Mouse (Mus musculus): ENCODE results near the gene Mob3a. TPM values are rescaled to one million over a fixed set of nuclear protein-coding genes. Genes with fewer than 3 reads are reported as not detected.

Mob3a gene
- polyA plus RNA-seq, 1 experiment from 2014 or later: 60.3 TPM

DNA sequence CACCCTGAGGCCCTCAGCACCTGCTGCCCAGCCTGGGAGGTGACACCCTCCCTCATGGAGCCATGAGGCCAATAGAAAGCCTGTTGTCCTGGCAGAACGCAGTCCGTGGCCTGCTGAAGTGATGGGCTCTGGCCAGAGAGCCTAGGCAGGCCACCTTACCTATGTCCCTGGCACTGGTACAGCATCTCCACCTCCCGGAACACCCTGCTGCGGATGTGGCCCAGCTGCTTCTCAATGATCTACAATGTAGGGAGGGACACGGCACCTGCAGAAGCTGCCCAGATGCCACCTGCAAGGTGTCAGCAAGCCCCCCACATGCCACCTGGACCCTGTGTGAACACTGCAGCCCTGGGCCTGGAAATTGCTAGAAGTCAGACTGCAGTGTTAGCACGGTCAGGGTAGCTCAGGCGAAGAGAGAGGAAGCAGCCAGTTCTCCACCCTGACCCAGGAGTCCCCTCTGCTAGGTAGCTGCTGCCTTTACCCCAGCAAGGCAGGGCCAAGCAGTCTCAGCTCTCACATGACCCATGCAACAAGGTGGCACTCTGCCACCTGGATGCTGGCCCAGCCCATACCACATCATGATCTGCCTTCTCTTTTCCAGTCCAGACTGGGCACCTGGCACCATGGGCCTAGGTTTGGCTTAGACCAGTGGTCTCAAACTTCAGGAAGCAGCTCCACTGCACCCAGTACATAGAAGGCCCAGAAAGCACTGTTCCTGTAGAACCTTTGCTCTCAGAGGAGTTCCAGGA, 31.9 kb downstream of the Mob3a start:
- DNase-seq (ENCODE audit: low spot score): no peak
- Histone ChIP-seq H3K27me3 (ENCODE audit: control insufficient read depth, insufficient read depth, low read length) (no peaks in the 10 kb centered on the region), H3K9ac (ENCODE audit: low read length) (no peak overlapping the region), H3K27ac (ENCODE audit: low read depth, low read length) (no peak overlapping the region), H3K4me3 (ENCODE audit: low read depth, low read length) (no peak overlapping the region), H3K9me3 (ENCODE audit: control insufficient read depth, low read length) (no peaks in the 10 kb centered on the region), H3K36me3 (ENCODE audit: control insufficient read depth, insufficient read depth, low read length) (peaks cover 35% of the 10 kb centered on the region), H3K4me2 (ENCODE audit: low read depth) (no peak overlapping the region), H3K4me1 (ENCODE audit: control insufficient read depth, insufficient read depth, low read length) (peaks cover 13% of the 10 kb centered on the region)
- no peak for ATAC-seq (ENCODE audit: insufficient read depth, low FRiP score, low TSS enrichment)
- 93% methylated on average over 7 of the region's 7 CpGs for WGBS

DNA sequence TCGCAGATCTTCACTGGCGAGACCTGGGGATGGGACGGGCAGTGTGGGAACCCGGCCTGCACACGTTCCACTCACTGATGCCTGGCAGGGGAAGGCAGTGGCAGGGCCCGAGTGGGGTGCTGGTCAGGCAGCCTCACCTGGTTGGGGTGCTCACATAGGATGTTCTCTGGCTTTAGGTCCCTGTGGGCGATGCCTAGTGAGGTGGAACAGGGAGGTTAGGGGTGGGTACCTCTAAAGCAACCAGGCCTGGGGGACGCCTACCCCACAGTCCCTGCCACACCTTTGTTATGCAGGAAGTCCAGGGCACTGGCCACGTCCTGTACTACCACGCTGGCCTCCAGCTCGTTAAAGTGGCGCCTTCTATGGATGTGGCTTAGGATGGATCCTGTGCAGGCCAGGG, 32.8 kb downstream of the Mob3a start:
- Histone ChIP-seq H3K4me2 (ENCODE audit: low read depth) (no peak overlapping the region), H3K4me1 (ENCODE audit: control insufficient read depth, insufficient read depth, low read length) (peaks cover 9% of the 10 kb centered on the region; the same call in 1 of the 2 replicates), H3K27me3 (ENCODE audit: control insufficient read depth, insufficient read depth, low read length) (no peaks in the 10 kb centered on the region), H3K4me3 (ENCODE audit: low read depth, low read length) (no peak overlapping the region), H3K9ac (ENCODE audit: low read length) (no peak overlapping the region), H3K9me3 (ENCODE audit: control insufficient read depth, low read length) (no peaks in the 10 kb centered on the region), H3K27ac (ENCODE audit: low read depth, low read length) (no peak overlapping the region), H3K36me3 (ENCODE audit: control insufficient read depth, insufficient read depth, low read length) (peaks cover 35% of the 10 kb centered on the region)
- ATAC-seq (ENCODE audit: insufficient read depth, low FRiP score, low TSS enrichment): no peak
- no peak for DNase-seq (ENCODE audit: low spot score)
- WGBS: 89% methylated on average over 12 of the region's 12 CpGs

DNA sequence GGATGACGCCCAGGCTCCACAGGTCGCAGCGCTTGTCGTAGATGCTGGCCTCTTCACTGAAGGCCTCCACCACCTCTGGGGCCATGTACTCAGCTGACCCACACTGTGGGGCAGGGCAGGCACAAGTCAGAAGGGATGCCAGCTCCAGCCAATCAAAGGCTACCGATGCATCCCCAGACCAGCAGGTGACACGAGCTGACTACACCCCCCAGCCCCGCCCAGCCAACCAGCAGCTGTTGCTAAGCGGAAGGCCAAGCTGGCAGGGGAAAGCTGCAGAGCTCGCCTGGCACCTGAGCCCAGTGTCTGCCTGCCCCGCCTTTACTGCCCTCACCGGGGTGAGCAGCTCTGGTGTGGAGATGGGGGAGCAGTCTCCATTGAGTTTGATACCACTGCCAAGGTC, 33.2 kb downstream of the Mob3a start:
- no peak for DNase-seq (ENCODE audit: low spot score)
- Histone ChIP-seq H3K4me2 (ENCODE audit: low read depth) (no peak overlapping the region), H3K27me3 (ENCODE audit: control insufficient read depth, insufficient read depth, low read length) (no peaks in the 10 kb centered on the region), H3K9ac (ENCODE audit: low read length) (no peak overlapping the region), H3K36me3 (ENCODE audit: control insufficient read depth, insufficient read depth, low read length) (peaks cover 35% of the 10 kb centered on the region), H3K4me3 (ENCODE audit: low read depth, low read length) (no peak overlapping the region), H3K9me3 (ENCODE audit: control insufficient read depth, low read length) (no peaks in the 10 kb centered on the region), H3K4me1 (ENCODE audit: control insufficient read depth, insufficient read depth, low read length) (peaks cover 5% of the 10 kb centered on the region; the same call in 1 of the 2 replicates), H3K27ac (ENCODE audit: low read depth, low read length) (no peak overlapping the region)
- 88% methylated on average over 11 of the region's 11 CpGs for WGBS
- ATAC-seq (ENCODE audit: insufficient read depth, low FRiP score, low TSS enrichment): no peak

DNA sequence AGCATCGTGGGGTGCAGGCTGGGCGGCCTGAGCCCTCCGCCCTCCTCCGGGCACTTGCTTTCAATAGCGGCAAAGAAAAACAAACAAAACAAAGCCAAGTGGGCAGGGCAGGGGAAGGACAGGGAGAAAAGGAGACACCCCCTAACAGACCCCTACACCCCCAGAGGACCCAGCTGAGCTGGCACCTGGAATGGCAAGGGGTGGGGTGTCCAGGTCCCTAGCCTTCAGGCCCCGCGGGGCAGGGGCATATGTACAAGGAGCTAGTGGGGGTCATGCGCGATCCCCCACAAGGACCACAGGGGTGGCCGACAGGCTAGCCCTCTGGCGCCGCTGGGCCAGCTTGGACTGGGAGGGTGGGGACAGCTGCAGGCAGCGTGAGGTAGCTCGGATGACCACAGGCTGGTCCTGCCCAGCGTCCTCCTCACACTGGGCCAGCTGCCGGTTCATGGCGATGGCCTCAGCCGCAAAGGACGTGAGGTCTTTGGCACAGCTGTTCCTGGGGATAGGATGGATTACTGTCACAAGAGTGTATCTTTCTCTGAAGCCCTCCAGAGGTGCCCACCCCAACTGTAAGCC, 34.9 kb downstream of the Mob3a start:
- ATAC-seq (ENCODE audit: insufficient read depth, low FRiP score, low TSS enrichment) (no peak), DNase-seq (ENCODE audit: low spot score) (no peak)
- Histone ChIP-seq H3K4me2 (ENCODE audit: low read depth) (no peak overlapping the region), H3K4me3 (ENCODE audit: low read depth, low read length) (no peak overlapping the region), H3K9ac (ENCODE audit: low read length) (no peak overlapping the region), H3K9me3 (ENCODE audit: control insufficient read depth, low read length) (no peaks in the 10 kb centered on the region), H3K27me3 (ENCODE audit: control insufficient read depth, insufficient read depth, low read length) (no peaks in the 10 kb centered on the region), H3K4me1 (ENCODE audit: control insufficient read depth, insufficient read depth, low read length) (0 out of 2 replicates have a peak, but pooled peaks cover 4% of the 10 kb centered on the region), H3K36me3 (ENCODE audit: control insufficient read depth, insufficient read depth, low read length) (peaks cover 33% of the 10 kb centered on the region), H3K27ac (ENCODE audit: low read depth, low read length) (no peak overlapping the region)
- 86% methylated on average over 19 of the region's 19 CpGs for WGBS

DNA sequence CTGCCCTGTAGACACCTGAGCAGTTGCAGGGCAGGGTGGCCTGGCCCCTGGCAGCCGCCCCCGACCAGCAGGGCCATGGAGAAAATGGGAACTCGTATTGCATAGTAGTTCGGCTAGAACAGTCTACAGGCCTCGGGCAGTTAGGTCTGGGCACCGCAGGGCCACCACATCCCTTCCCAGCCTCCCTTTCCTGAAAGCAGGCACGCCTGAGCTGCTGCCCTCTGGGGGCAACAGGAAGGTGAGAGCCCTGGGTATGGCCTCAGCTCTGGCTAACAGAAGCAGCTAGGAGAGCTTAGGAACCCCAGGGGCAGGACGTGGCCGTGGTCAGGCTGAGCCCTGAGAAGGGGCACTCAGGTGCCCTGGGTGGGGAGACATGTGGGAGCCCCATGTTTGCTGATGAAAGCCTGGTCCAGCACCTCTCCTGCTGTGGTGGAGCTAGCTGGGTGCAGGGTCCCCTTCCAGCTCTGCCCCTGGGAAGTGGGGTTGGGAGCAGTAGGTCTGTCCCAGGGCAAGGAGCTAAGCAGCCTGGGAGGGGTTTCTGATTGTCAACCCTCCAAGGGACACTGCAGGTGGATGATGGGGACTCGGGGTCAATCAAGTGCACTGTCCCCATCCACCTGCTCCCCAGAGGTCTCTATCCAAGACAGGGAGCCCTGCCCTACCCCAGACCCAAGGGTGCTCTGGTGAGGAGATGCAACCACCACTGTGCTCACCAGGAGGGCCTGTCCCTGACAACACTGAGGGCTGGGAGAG, 35.6 kb downstream of the Mob3a start:
- Histone ChIP-seq H3K4me2 (ENCODE audit: low read depth) (no peak overlapping the region), H3K27ac (ENCODE audit: low read depth, low read length) (no peak overlapping the region), H3K9me3 (ENCODE audit: control insufficient read depth, low read length) (no peaks in the 10 kb centered on the region), H3K9ac (ENCODE audit: low read length) (no peak overlapping the region), H3K27me3 (ENCODE audit: control insufficient read depth, insufficient read depth, low read length) (no peaks in the 10 kb centered on the region), H3K4me1 (ENCODE audit: control insufficient read depth, insufficient read depth, low read length) (0 out of 2 replicates have a peak, but pooled peaks cover 4% of the 10 kb centered on the region), H3K4me3 (ENCODE audit: low read depth, low read length) (no peak overlapping the region), H3K36me3 (ENCODE audit: control insufficient read depth, insufficient read depth, low read length) (peaks cover 30% of the 10 kb centered on the region)
- WGBS: 84% methylated on average over 10 of the region's 10 CpGs
- DNase-seq (ENCODE audit: low spot score) (no peak), ATAC-seq (ENCODE audit: insufficient read depth, low FRiP score, low TSS enrichment) (no peak)

DNA sequence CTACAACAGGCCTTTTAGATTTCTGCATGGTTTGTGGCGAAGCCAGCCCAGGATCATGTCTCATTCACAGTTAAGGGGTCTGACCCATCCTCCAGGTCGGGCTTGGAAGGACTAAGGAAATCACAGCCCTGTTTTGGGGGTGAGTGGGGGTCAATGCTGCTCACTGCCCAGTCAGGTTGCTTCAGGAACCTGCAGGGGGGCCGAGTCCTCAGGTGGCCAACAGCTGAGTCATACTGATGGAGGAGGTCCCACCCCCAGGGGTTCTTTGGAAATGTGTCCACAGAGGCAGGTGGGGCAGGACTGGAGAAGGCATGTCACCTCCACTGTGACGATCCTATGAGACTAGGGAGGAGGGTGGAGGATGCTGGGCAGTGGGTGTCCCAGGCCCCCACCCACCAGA, 36.3 kb downstream of the Mob3a start:
- DNase-seq (ENCODE audit: low spot score): no peak
- peaks cover 29% of the 10 kb centered on the region for H3K36me3 ChIP-seq (ENCODE audit: control insufficient read depth, insufficient read depth, low read length)
- 0 out of 2 replicates have a peak, but pooled peaks cover 4% of the 10 kb centered on the region for H3K4me1 ChIP-seq (ENCODE audit: control insufficient read depth, insufficient read depth, low read length)
- H3K4me3 ChIP-seq (ENCODE audit: low read depth, low read length): no peak overlapping the region
- H3K27ac ChIP-seq (ENCODE audit: low read depth, low read length): no peak overlapping the region
- no peak overlapping the region for H3K9ac ChIP-seq (ENCODE audit: low read length)
- ATAC-seq (ENCODE audit: insufficient read depth, low FRiP score, low TSS enrichment): no peak
- H3K4me2 ChIP-seq (ENCODE audit: low read depth): no peak overlapping the region
- 77% methylated on average over 4 of the region's 4 CpGs for WGBS
- no peaks in the 10 kb centered on the region for H3K27me3 ChIP-seq (ENCODE audit: control insufficient read depth, insufficient read depth, low read length)
- H3K9me3 ChIP-seq (ENCODE audit: control insufficient read depth, low read length): no peaks in the 10 kb centered on the region

DNA sequence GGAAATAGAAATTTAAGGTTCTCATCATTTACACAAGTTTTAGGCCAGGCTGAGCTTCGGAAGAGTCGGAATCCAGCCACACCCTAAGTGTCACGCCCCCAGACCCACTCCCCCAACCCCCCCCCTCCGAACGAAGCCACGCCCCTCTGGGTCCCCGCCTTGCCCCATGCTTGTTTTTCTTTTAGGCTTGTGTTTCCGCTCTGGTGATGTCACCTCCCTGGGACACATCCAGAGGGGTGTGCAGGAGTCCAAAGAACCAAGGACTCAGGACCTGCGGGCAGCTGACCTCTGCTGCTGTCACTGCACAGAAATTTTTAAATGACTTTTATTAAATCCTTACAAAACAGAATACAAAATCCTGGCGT, 36.8 kb downstream of the Mob3a start:
- Histone ChIP-seq H3K4me2 (ENCODE audit: low read depth) (no peak overlapping the region), H3K36me3 (ENCODE audit: control insufficient read depth, insufficient read depth, low read length) (peaks cover 29% of the 10 kb centered on the region), H3K9me3 (ENCODE audit: control insufficient read depth, low read length) (no peaks in the 10 kb centered on the region), H3K4me3 (ENCODE audit: low read depth, low read length) (no peak overlapping the region), H3K27ac (ENCODE audit: low read depth, low read length) (no peak overlapping the region), H3K4me1 (ENCODE audit: control insufficient read depth, insufficient read depth, low read length) (0 out of 2 replicates have a peak, but pooled peaks cover 4% of the 10 kb centered on the region), H3K27me3 (ENCODE audit: control insufficient read depth, insufficient read depth, low read length) (no peaks in the 10 kb centered on the region), H3K9ac (ENCODE audit: low read length) (no peak overlapping the region)
- DNase-seq (ENCODE audit: low spot score): no peak
- WGBS: 21% methylated on average over 10 of the region's 10 CpGs
- ATAC-seq (ENCODE audit: insufficient read depth, low FRiP score, low TSS enrichment): no peak

DNA sequence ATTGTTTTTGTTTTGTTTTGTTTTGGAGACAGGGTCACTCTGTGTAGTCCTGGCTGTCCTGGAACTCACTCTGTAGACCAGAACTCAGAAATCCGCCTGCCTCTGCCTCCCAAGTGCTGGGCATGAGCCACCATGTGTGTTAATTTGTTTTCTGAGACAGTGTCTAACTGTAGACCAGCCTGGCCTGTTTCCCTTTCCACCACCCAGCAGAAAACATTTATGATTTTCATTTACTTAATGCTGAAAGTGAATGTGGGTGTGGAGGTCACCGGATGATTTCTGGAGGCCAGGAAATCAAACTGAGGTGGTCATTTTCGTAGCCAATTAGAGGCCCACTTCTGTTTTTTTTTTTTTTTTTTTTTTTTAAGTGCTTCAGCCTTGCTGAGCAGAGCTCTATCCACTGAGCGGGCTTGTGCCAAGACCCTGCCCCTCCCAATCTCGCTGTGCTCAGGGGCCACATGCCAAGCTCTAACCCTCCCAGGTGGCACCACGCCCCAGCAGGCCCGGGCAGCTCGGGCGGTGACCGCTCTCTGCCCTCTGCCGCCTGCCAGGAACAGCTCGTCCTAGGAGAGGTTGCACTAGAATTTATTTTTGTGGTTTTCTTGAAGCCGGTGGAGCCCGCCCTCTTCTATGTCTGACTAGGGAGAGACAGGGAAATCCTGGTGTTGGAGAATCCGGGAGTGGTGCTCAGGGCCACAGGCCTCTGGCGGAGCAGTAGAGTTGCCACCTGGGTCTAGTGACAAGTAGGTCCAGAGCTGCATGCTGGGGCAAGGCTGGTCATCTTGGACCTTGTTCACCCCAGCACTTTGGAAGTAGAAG, 37.4 kb downstream of the Mob3a start:
- H3K9ac ChIP-seq (ENCODE audit: low read length): no peak overlapping the region; the same call in 1 of the 2 replicates
- no peak overlapping the region for H3K4me3 ChIP-seq (ENCODE audit: low read depth, low read length)
- H3K27ac ChIP-seq (ENCODE audit: low read depth, low read length): no peak overlapping the region
- ATAC-seq (ENCODE audit: insufficient read depth, low FRiP score, low TSS enrichment): no peak
- no peaks in the 10 kb centered on the region for H3K27me3 ChIP-seq (ENCODE audit: control insufficient read depth, insufficient read depth, low read length)
- peaks cover 26% of the 10 kb centered on the region for H3K36me3 ChIP-seq (ENCODE audit: control insufficient read depth, insufficient read depth, low read length)
- H3K4me1 ChIP-seq (ENCODE audit: control insufficient read depth, insufficient read depth, low read length): 0 out of 2 replicates have a peak, but pooled peaks cover 4% of the 10 kb centered on the region
- no peak overlapping the region for H3K4me2 ChIP-seq (ENCODE audit: low read depth)
- WGBS: 45% methylated on average over 16 of the region's 16 CpGs
- no peak for DNase-seq (ENCODE audit: low spot score)
- no peaks in the 10 kb centered on the region for H3K9me3 ChIP-seq (ENCODE audit: control insufficient read depth, low read length)
